Mouse (Mus musculus): ENCODE results near the gene Cope.
A peak's percentile ranks its signal among the peaks of the same experiment; 100 is the strongest.

The Cope gene

DNA sequence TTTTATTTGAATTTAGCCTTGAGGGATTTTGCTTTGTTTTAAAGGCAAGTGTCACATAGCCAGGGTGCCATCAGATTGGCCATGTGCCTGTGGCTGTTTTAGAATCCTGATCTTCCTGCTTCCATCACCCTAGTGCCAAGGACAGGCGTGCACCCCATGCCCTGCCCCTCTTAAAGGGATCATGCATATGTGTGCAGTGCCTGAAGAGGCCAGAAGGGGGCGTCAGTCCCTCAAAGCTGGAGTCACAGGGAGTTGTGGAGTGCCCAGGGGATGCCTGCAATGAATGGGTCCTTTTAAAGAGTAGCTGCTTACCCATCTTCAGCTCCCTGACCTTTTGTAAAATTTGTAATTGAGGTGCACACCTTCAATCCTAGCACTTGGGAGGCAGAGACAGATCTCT, 7.0 kb downstream of the Cope start:
- no peak for DNase-seq (ENCODE audit: low spot score in 2 of 2)

DNA sequence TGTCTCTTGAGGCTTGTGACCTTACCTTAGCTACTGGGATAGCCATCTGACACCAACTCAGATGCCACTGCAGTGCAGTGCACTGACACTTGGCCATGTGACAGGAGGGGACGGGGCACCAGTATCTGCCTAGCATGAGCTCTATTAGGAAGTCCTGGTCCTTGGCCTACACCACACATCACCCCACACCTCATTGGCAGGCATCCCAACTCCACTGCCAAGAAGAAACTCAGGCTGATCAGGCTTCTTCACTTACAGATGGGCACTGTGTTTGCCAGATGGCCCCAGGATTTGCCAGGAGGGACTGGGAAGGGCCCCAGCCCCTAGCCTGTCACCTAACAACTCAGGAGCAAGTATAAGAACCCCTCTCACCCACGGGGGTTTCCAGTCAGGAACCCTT, 11.1 kb downstream of the Cope start:
- DNase-seq (ENCODE audit: low spot score in 2 of 2) = no peak

DNA sequence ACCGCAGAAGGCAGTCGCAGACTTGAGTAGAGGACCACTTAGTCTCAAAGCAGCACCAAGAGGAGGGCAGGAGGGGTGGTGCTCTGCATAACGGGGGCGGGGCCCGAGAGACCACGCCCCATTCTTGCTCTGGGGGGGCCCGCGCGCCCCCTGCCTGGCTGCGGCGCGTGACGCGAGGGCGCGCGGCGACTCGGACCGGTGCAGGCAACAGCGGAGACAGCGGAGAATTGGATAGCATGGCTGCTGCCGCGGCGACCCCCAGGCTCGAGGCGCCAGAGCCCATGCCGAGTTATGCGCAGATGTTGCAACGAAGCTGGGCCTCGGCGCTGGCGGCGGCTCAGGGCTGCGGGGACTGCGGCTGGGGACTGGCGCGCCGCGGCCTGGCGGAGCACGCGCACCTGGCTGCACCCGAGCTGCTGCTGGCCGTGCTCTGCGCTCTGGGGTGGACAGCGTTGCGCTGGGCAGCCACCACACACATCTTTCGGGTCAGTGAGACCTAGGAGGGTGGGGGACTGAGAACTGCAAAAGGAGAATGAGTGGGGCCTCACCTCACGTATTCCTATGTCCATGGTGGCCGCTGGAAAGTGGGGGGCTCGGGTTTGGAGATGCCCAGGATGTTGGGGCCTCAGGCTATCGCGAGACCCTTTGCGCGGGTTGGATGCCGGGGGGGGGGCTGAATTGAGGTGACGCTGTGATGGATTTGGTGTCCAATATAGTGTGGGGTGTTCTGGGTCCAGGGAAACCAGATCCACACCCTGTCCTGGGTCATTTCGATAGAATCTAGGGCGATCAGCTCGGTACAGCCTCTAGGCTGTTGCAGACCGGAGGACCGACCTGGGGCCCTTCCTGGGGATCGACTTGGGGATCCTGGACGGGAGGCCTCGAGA, 13.5 kb downstream of the Cope start, which contains the start of gene Cers1:
Gene Cers1, plus strand, starts transcription at position 152 of the 887 bp plus-strand sequence.
- peak; percentile 39 to 55 for DNase-seq (ENCODE audit: low spot score in 2 of 2)

DNA sequence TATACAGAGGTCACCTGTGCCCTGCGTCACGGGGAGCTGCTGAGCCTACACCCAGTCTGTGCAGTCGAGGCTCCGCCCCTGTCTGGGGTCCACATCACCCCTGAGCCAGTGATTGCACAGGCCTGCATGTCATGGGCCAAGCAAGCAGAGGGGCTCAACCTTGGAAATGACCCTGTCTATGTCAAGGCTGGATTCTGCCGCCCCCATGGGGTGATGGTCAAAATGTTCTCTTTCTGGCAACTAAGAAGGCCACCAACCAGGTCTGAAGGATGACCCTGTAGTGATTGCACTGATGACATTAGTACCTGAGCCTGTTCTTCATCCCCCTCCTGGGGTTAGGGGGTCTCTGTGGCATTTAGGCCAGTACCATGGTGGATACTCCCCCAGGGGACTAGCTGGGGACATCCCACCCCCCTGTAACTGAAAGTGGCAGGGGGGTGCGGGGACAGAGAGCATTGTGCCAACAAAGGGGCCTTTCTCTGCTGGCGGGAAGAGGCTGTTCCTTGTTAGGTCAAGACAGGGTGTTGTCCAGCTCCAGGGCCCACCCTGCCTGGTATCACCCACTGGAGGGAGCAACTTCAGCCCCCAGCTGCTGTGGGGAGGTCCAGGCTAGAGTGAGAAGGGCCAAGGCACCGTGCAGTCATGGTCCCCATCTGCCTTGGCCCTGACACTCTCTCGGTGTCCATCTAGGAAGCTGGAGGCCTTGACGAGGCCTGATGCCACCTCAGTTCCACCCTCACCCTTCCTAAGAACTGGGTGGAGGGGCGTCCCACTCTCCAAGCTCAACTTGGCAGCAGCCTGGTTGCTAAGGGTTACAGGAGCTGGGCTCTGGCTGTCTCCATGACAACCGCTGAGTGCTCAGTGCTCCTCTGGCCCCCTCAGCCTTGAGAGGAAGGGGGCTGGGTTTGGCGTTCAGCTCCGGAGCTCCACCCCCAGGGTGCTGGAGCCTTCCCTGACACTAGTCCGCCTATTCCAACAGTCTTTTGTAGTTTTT, 14.5 kb downstream of the Cope start:
- DNase-seq (ENCODE audit: low spot score in 2 of 2) = no peak

DNA sequence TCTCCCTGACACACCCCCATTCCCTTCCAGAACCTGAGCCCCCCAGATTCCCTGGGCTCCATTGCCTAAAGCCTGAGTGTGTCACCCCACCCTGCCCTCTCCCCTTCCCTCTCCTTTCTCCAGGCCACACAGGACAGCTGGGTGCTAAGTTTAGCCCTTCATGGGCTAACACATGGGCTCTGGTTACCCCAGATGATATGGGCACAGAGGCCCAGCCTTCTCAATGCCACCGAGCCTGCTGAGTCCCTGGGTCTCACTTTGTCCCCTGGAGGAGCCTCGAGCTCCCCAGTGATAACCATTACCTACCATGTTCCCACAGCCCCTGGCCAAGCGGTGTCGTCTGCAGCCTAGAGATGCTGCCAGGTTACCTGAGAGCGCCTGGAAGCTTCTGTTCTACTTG, 15.6 kb downstream of the Cope start:
- DNase-seq (ENCODE audit: low spot score in 2 of 2) = no peak

DNA sequence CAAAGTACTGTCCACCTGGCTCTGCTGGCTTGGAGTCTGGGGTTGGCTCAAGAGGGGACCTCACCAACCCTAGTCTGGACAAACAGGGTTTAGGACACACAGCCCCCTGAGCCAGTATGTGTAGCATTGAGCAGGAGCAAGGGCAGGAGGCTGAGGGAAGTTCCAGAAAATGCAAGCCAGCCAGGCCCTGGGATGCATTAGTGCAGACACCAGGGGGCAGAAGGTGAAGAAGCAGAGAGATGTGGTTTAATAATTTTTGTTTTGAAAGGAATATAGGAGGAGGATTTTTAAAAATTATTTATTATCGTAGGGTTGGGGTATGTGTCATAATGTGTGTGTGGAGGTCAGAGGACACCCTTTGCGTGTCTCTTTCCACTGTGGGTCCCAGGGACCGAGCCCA, 21.4 kb downstream of the Cope start:
- DNase-seq (ENCODE audit: low spot score in 2 of 2) = no peak

DNA sequence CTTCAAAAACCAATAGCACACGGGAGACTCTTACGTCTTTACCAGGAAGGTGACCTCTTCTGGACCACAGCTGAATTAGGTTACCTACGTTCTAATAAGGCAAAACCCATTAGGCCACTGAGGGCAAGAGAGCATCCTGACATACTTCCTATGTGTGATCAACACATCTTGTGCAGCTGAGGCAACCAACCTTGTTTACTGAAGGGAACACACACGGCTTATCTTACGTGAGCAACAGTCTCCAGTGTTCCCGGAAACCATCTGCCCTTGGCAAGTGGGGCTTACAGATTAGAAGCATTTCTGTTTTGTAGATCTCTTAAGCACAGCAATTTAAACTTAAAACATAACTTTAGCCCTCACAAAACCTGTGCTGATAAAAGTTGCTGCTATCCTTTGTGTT, 25.2 kb downstream of the Cope start:
- no peak for DNase-seq (ENCODE audit: low spot score in 2 of 2)

DNA sequence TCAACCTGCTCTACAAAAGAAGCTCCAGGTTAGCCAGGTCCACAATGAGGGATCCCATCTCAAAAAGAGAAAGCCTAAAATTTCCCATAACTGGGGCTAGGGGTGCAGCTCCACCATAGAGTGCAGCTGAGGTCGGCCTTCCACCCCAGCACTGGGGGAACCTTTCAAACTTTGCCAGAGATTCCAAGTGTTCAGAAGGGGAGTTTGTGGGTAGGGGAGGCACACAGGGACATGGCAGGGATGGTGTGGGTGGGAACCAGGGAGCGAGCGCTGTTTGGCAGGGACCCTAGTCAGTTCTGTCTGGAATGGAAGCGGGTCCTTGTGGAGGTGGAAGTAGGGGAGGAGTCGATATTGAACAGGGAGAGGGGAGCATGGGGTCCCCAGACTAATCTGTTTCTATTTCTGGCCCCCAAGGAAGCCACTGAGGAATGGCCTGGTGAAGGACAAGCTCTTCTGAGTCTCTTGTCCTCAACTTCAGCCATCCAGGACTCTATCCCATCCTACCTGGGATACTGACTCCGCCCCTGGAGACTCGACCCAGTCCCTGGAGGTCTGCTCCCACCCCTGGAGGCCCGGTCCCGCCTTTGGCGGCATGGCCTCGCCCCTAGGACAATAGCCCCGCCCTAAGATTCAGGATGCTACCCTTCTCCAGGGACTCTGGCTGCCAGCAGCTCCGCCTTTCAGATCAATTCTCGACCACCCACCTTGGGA, 27.0 kb downstream of the Cope start, which contains the start of gene Gdf1:
Gene Gdf1, plus strand, starts transcription at position 694 of the 711 bp plus-strand sequence.
- DNase-seq (ENCODE audit: low spot score in 2 of 2) = no peak

DNA sequence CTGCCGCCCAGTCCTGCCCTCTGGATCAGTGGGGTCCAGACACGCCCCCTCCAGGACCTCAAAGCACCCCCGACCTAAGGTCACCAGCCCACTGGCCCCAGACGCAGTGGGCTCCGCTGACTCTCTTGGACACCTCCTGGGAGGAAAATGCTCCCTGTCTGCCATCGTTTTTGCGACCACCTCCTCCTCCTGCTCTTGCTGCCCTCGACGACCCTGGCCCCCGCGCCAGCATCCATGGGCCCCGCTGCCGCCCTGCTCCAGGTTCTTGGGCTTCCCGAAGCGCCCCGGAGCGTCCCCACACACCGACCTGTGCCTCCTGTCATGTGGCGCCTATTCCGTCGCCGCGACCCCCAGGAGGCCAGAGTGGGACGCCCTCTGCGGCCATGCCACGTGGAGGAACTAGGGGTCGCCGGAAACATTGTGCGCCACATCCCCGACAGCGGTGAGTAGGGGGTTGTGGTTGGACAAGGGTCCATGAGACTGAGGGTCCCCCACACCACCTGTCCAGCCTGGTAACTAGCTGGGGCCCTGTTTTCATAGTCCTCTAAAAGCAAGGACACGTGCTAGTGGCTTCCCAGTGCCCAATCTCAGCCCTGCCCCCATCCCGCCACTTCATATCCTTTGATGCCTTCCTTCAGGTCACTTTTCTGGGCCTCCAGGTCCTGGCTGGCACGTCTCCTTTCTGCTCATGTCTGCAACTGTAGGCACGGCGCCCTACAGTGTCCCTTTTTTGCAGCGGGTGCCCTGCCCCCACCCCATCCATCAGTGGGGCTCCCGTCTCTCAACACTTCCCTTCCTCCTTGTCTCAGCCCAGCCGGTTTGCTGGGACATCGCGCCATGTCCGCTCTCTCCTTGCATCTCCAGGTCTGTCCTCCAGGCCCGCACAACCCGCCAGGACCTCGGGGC, 27.8 kb downstream of the Cope start:
- DNase-seq (ENCODE audit: low spot score in 2 of 2) = no peak

DNA sequence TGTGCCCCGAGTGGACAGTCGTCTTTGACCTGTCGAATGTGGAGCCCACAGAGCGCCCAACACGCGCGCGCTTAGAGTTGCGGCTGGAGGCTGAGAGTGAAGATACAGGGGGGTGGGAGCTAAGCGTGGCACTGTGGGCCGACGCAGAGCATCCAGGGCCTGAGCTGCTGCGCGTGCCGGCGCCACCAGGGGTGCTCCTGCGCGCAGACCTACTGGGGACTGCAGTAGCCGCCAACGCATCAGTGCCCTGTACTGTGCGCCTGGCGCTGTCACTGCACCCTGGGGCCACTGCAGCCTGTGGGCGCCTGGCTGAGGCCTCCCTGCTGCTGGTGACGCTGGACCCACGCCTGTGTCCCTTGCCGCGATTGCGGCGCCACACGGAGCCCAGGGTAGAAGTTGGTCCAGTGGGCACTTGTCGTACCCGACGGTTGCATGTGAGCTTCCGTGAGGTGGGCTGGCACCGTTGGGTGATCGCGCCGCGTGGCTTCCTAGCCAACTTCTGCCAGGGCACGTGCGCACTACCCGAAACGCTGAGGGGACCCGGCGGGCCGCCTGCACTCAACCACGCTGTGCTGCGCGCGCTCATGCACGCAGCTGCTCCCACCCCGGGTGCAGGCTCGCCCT, 28.5 kb downstream of the Cope start:
- no peak for DNase-seq (ENCODE audit: low spot score in 2 of 2)

DNA sequence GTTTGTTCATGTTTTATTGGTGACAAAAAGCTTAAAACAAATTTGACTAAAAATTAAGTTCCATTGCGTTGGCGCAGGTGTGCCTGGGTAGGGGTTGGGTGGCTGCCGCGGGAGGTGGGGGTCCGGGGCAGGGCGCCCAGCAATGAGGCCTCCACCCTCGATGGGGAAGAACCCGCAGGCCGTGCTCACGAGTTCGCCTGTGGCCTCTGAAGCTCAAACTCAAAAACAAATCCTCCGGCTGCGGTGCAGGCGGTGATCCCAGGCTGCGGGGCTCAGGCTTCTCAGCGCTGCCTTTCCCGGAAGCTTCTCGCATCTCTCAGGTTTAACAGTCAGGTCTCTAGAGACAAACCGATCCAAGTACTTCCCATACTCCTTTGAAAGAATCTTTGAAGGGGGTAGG, 29.2 kb downstream of the Cope start:
- no peak for DNase-seq (ENCODE audit: low spot score in 2 of 2)

DNA sequence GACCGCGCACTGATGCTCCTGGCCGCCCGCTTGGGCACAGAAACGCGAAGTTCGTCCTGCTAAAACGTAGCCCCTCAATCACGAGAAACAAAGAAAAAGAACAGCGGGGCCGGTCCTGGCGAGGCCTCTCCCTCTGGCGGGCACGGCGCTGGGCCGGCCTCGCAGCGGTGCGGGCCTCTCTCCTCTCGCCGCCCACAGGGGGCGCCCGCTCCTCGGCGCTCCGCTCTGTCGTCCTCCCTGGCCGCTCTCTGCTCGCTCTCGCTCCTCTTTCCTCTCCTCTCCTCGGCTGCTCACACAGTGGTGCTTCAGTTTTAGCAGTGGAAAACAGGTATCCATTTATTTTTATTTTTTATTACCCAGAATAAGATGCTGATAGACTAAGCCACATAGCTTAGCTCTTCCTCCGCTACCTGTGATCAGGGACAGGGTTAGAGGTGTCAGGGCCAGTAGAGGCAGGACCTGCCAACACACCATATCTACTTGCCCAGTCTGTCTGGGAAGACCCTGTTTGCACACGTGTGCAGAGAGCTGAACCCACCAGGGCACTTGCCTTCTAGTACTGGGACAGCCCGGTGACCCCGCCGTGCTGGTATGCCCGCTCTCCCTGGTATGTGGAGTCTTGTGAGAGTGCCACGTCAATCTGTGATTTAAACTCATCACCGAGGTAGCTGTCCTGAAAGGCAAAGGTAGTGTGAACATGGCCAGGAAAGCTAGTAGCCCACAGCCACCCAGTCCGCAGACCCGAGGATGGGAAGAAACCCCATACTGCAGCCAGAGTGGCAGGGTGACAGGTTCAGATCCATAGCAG, 30.0 kb downstream of the Cope start:
- DNase-seq (ENCODE audit: low spot score in 2 of 2) = no peak

DNA sequence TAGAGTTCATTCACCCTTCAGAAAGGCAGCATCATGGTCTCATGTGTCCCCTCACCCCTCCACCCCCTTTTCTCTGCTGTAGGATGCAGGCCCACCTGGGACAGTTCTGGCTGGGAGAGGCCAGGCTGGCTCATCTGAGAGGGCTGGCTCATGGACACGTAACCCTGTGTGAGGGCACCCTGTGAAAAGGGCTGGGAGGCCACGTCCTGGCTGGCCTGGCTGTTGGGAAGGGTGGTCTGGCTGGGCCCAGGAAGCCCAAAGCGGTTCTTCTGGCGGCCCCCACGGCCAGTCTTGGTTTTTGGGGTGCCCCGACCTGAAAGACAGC, 30.5 kb downstream of the Cope start:
- DNase-seq (ENCODE audit: low spot score in 2 of 2) = no peak

DNA sequence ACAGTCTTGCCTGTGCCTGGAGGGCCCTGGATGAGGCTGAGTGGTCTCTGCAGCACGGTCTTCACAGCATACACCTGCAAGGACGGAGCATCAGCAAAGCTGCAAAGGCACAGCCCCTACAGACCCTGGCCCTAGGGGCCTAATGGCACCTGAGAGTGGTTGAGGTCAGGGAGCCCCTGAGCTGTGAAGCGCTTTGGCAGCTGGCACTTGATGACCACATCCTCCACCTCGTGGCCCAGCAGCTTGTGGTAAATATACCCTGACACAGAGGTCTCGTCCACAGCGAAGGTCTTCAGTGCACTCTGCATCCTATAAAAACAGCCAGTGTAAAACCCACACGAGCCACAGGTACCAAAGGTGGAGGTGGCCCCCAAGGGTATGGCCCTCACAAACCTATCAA, 36.6 kb downstream of the Cope start:
- DNase-seq (ENCODE audit: low spot score in 2 of 2) = no peak

DNA sequence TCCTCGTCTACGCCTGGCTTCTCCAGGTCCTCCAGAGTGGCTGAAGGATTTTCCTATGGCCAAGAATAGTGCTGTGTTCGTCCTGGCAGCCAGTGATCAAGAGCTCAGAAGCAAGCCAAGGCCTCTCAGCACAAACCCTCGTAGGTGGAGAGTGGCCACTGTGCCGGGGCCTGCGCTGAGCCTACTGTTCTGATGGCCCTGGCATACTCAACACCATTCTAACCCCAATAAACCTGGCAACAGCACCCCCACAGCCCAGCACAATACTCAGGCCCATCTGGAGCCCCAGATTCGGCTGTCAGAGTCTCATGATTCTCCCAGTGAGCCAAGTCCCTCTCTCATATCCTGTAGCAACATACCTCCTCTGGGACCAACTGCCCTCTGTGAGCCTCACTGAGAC, 38.3 kb downstream of the Cope start:
- DNase-seq (ENCODE audit: low spot score in 2 of 2) = no peak

DNA sequence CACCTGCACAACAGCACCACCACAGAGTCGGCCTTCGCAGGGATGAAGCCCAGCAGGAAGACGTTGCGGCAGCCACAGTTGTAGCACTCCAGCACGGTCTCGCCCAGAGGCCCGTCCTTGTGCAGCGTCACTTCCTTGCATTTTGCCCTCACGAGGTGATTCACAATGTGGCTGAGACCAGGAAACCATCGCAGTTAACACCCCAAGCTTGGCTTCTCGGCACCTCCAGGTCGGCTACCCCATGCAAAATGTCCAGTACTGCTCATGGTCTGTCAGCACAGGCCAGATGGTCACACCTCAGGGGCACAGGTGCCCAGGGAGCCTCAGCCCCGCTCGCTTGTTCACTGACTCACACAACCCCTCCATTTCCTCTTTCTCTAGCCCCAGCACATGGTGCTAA, 39.7 kb downstream of the Cope start:
- no peak for DNase-seq (ENCODE audit: low spot score in 2 of 2)

DNA sequence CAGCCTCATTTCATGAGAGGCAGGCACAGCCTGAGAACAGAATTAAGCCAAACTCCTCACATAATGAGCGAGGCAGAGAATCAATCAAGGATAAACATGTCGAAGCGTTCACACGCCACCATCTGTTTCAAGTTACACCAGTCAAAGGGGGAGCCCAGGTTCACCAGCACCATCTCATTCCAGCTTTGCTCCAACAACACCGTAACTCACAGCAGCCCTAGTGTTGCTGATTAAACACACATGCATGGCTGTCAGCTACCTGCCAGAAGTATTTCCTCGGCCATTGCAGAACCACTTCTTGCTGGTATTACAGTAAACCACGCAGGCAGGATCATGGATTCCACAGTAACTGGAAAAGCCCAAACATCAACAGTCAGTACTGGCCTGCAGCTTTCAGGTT, 40.8 kb downstream of the Cope start:
- no peak for DNase-seq (ENCODE audit: low spot score in 2 of 2)

DNA sequence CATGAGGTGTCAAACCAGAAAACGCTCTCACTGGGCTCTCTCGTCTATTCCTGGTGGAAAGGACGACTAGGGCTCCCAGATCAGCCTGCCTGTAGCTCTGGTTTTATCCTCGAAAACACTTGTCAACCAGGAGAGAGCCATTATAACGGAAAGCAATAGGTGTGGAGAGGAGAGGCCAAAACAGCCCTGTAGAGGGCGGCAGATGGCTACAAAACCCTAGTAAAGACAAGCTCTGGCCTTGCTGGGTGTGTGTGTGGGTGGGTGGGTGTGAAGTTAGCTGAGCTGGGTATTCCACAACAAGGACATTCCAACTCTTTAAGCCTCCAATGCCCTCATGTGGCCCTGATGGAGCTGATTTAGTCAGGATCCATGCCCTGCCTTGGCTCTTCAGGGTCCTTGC, 41.4 kb downstream of the Cope start:
- DNase-seq (ENCODE audit: low spot score in 2 of 2) = peak in 1 of 2 experiments; percentile 32

DNA sequence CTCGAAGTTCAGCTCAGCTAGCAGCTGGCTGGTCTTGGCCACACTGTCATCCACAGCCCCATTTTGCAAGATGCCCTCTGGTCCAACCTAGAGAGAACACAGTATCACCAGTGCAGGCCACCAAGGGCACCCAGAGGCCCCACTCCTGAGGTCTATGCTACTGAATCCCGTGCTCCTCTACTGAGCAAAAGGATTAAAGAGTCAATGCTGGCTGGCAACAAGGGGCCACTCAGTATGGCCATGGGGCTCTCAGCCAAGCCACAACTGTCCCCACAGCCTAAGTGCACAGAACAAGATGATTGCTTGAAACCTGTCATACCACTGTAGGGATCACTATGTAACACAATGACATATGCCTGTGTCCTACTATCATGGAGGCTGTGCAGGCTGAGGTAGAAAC, 42.0 kb downstream of the Cope start:
- no peak for DNase-seq (ENCODE audit: low spot score in 2 of 2)

DNA sequence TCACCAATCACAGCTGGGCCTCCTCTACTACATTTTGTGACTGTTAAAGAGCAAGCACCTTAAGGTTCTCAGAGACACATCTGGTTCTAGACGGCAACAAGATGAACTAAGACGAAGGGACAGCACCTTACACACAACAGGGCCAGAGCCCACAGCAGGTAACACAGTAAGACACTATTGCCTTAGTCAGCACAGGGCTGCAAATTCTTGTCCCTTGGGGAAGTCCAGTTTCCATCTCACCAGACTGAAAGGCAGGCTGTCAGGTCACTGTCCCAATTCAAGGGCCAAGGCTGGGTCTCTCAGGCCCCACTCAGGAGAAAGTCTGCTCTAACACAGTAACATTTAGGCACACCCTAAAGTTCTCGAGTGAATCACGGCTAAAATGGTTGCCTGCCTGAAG, 45.1 kb downstream of the Cope start:
- DNase-seq (ENCODE audit: low spot score in 2 of 2) = no peak

All from thymus, postnatal 10 days (tissue).